Mouse (Mus musculus): ENCODE measurements around the gene Samd4. TPM values are rescaled to one million over a fixed set of nuclear protein-coding genes. Genes with fewer than 3 reads are reported as not detected.

Samd4 gene
- polyA plus RNA-seq, 1 experiment from 2014 or later = 3.9 TPM

GRCm38 (mm10) chr14:46982106-46982505 is 99.5 kb downstream of the Samd4 start:
- Histone ChIP-seq H3K4me3 (no peak overlapping the region), H3K27ac (replicated peaks) (no peak overlapping the region), H3K9ac (no peak overlapping the region), H3K9me3 (no peaks in the 10 kb centered on the region), H3K4me2 (no peak overlapping the region), H3K27me3 (no peaks in the 10 kb centered on the region), H3K4me1 (replicated peaks) (0 out of 2 replicates have a peak, but pooled peaks cover 4% of the 10 kb centered on the region), H3K36me3 (no peaks in the 10 kb centered on the region)
- ATAC-seq (ENCODE audit: low FRiP score, low read depth) = no peak
- WGBS = 47% methylated on average over 6 of the region's 6 CpGs

- H3K4me1 ChIP-seq (replicated peaks) = 0 out of 2 replicates have a peak, but pooled peaks cover 4% of the 10 kb centered on the region
- H3K27ac ChIP-seq (replicated peaks) = no peak overlapping the region
- H3K4me3 ChIP-seq = no peak overlapping the region
- no peaks in the 10 kb centered on the region for H3K9me3 ChIP-seq
- no peaks in the 10 kb centered on the region for H3K27me3 ChIP-seq
- no peak overlapping the region for H3K4me2 ChIP-seq
- no peak for ATAC-seq (ENCODE audit: low FRiP score, low read depth)
- no peaks in the 10 kb centered on the region for H3K36me3 ChIP-seq
- 40% methylated on average over 8 of the region's 8 CpGs for WGBS
- no peak overlapping the region for H3K9ac ChIP-seq
These were observed 102.0 kb downstream of the Samd4 start for GRCm38 (mm10) chr14:46984542-46985125.

GRCm38 (mm10) chr14:46989694-46990093 is 107.0 kb downstream of the Samd4 start:
- Histone ChIP-seq H3K9ac (no peak overlapping the region), H3K4me2 (no peak overlapping the region), H3K27me3 (no peaks in the 10 kb centered on the region), H3K36me3 (no peaks in the 10 kb centered on the region), H3K4me3 (no peak overlapping the region), H3K27ac (replicated peaks) (no peak overlapping the region), H3K4me1 (replicated peaks) (0 out of 2 replicates have a peak, but pooled peaks cover 4% of the 10 kb centered on the region), H3K9me3 (no peaks in the 10 kb centered on the region)
- WGBS = 17% methylated on average over 4 of the region's 4 CpGs
- peak; percentile 72; the same call in 1 of the 2 replicates for ATAC-seq (ENCODE audit: low FRiP score, low read depth)

- H3K36me3 ChIP-seq = no peaks in the 10 kb centered on the region
- no peak overlapping the region for H3K4me2 ChIP-seq
- 88% methylated on average over 3 of the region's 3 CpGs for WGBS
These were observed 107.8 kb downstream of the Samd4 start for GRCm38 (mm10) chr14:46990450-46990849.

GRCm38 (mm10) chr14:46994704-46995103 is 112.0 kb downstream of the Samd4 start:
- H3K4me3 ChIP-seq = no peak overlapping the region
- no peak overlapping the region for H3K9ac ChIP-seq
- no peak for ATAC-seq (ENCODE audit: low FRiP score, low read depth)
- no peak overlapping the region for H3K27ac ChIP-seq (replicated peaks)
- no peaks in the 10 kb centered on the region for H3K36me3 ChIP-seq
- no peaks in the 10 kb centered on the region for H3K9me3 ChIP-seq
- H3K4me2 ChIP-seq = no peak overlapping the region
- H3K4me1 ChIP-seq (replicated peaks) = no peaks in the 10 kb centered on the region
- 82% methylated on average over 7 of the region's 7 CpGs for WGBS
- no peaks in the 10 kb centered on the region for H3K27me3 ChIP-seq

More at GRCm38 (mm10) chr14:46990450-46990849, 107.8 kb downstream of the Samd4 start:
- Histone ChIP-seq H3K9ac (no peak overlapping the region), H3K27me3 (no peaks in the 10 kb centered on the region), H3K9me3 (no peaks in the 10 kb centered on the region), H3K4me3 (no peak overlapping the region), H3K27ac (replicated peaks) (no peak overlapping the region), H3K4me1 (replicated peaks) (no peaks in the 10 kb centered on the region)
- ATAC-seq (ENCODE audit: low FRiP score, low read depth) = no peak

- H3K27me3 ChIP-seq = no peaks in the 10 kb centered on the region
- no peak overlapping the region for H3K27ac ChIP-seq (replicated peaks)
- no peak overlapping the region for H3K4me2 ChIP-seq
- no peaks in the 10 kb centered on the region for H3K36me3 ChIP-seq
- ATAC-seq (ENCODE audit: low FRiP score, low read depth) = no peak
- H3K9ac ChIP-seq = no peak overlapping the region
- 51% methylated on average over 9 of the region's 9 CpGs for WGBS
- H3K9me3 ChIP-seq = no peaks in the 10 kb centered on the region
- H3K4me1 ChIP-seq (replicated peaks) = peaks cover 6% of the 10 kb centered on the region; the same call in 1 of the 2 replicates
- no peak overlapping the region for H3K4me3 ChIP-seq
These were observed 116.8 kb downstream of the Samd4 start for GRCm38 (mm10) chr14:46999321-47000025.

GRCm38 (mm10) chr14:47000096-47000736 is 117.6 kb downstream of the Samd4 start:
- WGBS = 82% methylated on average over 7 of the region's 11 CpGs
- no peak overlapping the region for H3K9ac ChIP-seq
- H3K27ac ChIP-seq (replicated peaks) = no peak overlapping the region
- no peaks in the 10 kb centered on the region for H3K9me3 ChIP-seq
- H3K4me1 ChIP-seq (replicated peaks) = peaks cover 6% of the 10 kb centered on the region; the same call in 1 of the 2 replicates
- H3K4me2 ChIP-seq = no peak overlapping the region
- no peak overlapping the region for H3K4me3 ChIP-seq
- H3K36me3 ChIP-seq = no peaks in the 10 kb centered on the region
- no peak for ATAC-seq (ENCODE audit: low FRiP score, low read depth)
- H3K27me3 ChIP-seq = no peaks in the 10 kb centered on the region

- Histone ChIP-seq H3K9ac (no peak overlapping the region), H3K27ac (replicated peaks) (no peak overlapping the region), H3K4me3 (no peak overlapping the region), H3K9me3 (no peaks in the 10 kb centered on the region), H3K4me1 (replicated peaks) (peaks cover 6% of the 10 kb centered on the region; the same call in 1 of the 2 replicates), H3K36me3 (no peaks in the 10 kb centered on the region), H3K4me2 (0 out of 2 replicates have a peak overlapping the region, but pooled peaks have one; percentile 11), H3K27me3 (no peaks in the 10 kb centered on the region)
- WGBS = 66% methylated on average over 24 of the region's 24 CpGs
- peak; percentile 53 for ATAC-seq (ENCODE audit: low FRiP score, low read depth)
These were observed 118.4 kb downstream of the Samd4 start for GRCm38 (mm10) chr14:47000786-47001761.

GRCm38 (mm10) chr14:47004161-47004560 is 121.5 kb downstream of the Samd4 start:
- no peaks in the 10 kb centered on the region for H3K27me3 ChIP-seq
- no peak overlapping the region for H3K27ac ChIP-seq (replicated peaks)
- H3K4me1 ChIP-seq (replicated peaks) = peaks cover 6% of the 10 kb centered on the region; the same call in 1 of the 2 replicates
- no peak overlapping the region for H3K4me2 ChIP-seq
- no peak overlapping the region for H3K9ac ChIP-seq
- H3K36me3 ChIP-seq = no peaks in the 10 kb centered on the region
- ATAC-seq (ENCODE audit: low FRiP score, low read depth) = no peak
- H3K4me3 ChIP-seq = no peak overlapping the region
- no peaks in the 10 kb centered on the region for H3K9me3 ChIP-seq
- 23% methylated on average over 3 of the region's 3 CpGs for WGBS

GRCm38 (mm10) chr14:47011171-47012139 is 128.8 kb downstream of the Samd4 start:
- Histone ChIP-seq H3K9ac (no peak overlapping the region), H3K4me3 (no peak overlapping the region), H3K36me3 (no peaks in the 10 kb centered on the region), H3K9me3 (no peaks in the 10 kb centered on the region), H3K4me2 (no peak overlapping the region), H3K27ac (replicated peaks) (no peak overlapping the region), H3K27me3 (no peaks in the 10 kb centered on the region), H3K4me1 (replicated peaks) (0 out of 2 replicates have a peak, but pooled peaks cover 9% of the 10 kb centered on the region)
- ATAC-seq (ENCODE audit: low FRiP score, low read depth) = no peak
- 58% methylated on average over 18 of the region's 18 CpGs for WGBS
